Mouse (Mus musculus) heart, postnatal 0 days (tissue): ENCODE data around the gene Lamb3.

Experiments used
- CTCF ChIP-seq: IDR thresholded peaks from 2 replicates; pipeline ENCODE4 v1.5.1; 2016; ENCODE audit warnings: antibody characterized with exemption, control low read depth, low read depth
- EP300 ChIP-seq: IDR thresholded peaks from 2 replicates; pipeline ENCODE4 v1.6.1; 2016; ENCODE audit warnings: antibody characterized with exemption, low read depth

DNA sequence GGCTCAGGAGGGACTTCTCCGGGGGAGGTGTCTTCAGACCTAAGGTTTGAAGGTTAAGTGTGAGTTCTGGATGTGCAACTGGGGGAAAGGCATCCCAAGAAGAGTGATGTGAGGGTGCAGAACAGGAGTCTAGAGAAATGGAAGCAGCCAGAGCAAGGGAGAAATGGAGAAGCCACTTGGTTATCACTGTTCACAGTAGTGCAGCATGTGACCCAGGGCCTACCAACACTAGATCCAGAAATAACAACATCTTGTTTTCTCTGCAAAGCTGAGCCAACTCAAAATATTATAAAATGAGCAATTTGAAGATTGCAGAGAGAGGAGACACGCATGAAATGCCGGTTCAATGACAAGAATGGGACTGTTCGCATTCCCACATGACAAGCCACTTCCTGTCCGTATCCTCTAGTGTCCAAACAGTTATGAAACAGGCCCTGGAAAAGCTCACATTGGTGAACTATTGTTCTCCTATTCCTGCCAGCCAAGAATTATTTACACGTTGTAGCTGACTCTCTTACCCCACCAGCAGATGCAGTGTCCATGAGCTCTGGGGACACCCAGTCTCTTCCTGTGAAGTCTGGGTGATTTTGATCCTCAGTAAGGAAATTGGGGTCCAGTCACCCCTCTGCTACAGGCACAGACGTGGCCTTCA, 54.5 kb downstream of the Lamb3 start:
- no peak for TF ChIP-seq CTCF
- no peak for TF ChIP-seq EP300
